Mouse (Mus musculus) liver, embryonic 12.5 days (tissue): ENCODE data around the gene Rpl13a. TPM values are rescaled to one million over a fixed set of nuclear protein-coding genes. Genes with fewer than 3 reads are reported as not detected.

Experiments
- ATAC-seq: fragments of 200-750 bp; cut with Nextera tagmentation; 2 replicates; pipeline ENCODE4 v1.8.0; 2017; ENCODE audit warnings: moderate number of reproducible peaks, mild to moderate bottlenecking, moderate library complexity
- H3K27ac ChIP-seq: fragments of 300-500 bp; sonication (generic); 2 replicates; pipeline ENCODE4 v1.5.1; 2016; ENCODE audit warnings: mild to moderate bottlenecking
- H3K27me3 ChIP-seq: fragments of 300-500 bp; sonication (generic); replicated peaks from 2 replicates; pipeline ENCODE4 v1.6.1; 2016; ENCODE audit warnings: mild to moderate bottlenecking, moderate library complexity
- H3K36me3 ChIP-seq: fragments of 300-500 bp; sonication (generic); 2 replicates; pipeline ENCODE4 v1.6.1; 2016; ENCODE audit warnings: mild to moderate bottlenecking, moderate library complexity
- H3K4me1 ChIP-seq: fragments of 300-500 bp; sonication (generic); 2 replicates; pipeline ENCODE4 v1.6.1; 2016
- H3K4me2 ChIP-seq: fragments of 300-500 bp; sonication (generic); 2 replicates; pipeline ENCODE4 v1.6.1; 2016; ENCODE audit warnings: mild to moderate bottlenecking, moderate library complexity
- H3K4me3 ChIP-seq: fragments of 300-500 bp; sonication (generic); 2 replicates; pipeline ENCODE4 v1.5.1; 2016; ENCODE audit warnings: mild to moderate bottlenecking, moderate library complexity
- H3K9ac ChIP-seq: fragments of 300-500 bp; sonication (generic); 2 replicates; pipeline ENCODE4 v1.6.1; 2016; ENCODE audit warnings: mild to moderate bottlenecking, moderate library complexity
- H3K9me3 ChIP-seq: fragments of 300-500 bp; sonication (generic); replicated peaks from 2 replicates; pipeline ENCODE4 v1.6.1; 2016; ENCODE audit warnings: mild to moderate bottlenecking, moderate library complexity
- WGBS: fragments of 180-500 bp; shearing (Covaris S2); methylation state at CpG from one replicate; pipeline ENCODE4 v1.1.7; 2016; ENCODE audit not compliant: insufficient replicate concordance; 5-methylcytosine and 5-hydroxymethylcytosine counted together
- polyA plus RNA-seq: library from polyadenylated mRNA; unstranded; fragments of >200 nt; fragmentation: Nextera tagmentation; extraction: Ambion mirVana; gene quantifications from 2 replicates; pipeline ENCODE4 v1.2.1, GENCODE M21; 2016

Gene Rpl13a
- polyA plus RNA-seq, 1 experiment from 2014 or later = 1,134 TPM

DNA sequence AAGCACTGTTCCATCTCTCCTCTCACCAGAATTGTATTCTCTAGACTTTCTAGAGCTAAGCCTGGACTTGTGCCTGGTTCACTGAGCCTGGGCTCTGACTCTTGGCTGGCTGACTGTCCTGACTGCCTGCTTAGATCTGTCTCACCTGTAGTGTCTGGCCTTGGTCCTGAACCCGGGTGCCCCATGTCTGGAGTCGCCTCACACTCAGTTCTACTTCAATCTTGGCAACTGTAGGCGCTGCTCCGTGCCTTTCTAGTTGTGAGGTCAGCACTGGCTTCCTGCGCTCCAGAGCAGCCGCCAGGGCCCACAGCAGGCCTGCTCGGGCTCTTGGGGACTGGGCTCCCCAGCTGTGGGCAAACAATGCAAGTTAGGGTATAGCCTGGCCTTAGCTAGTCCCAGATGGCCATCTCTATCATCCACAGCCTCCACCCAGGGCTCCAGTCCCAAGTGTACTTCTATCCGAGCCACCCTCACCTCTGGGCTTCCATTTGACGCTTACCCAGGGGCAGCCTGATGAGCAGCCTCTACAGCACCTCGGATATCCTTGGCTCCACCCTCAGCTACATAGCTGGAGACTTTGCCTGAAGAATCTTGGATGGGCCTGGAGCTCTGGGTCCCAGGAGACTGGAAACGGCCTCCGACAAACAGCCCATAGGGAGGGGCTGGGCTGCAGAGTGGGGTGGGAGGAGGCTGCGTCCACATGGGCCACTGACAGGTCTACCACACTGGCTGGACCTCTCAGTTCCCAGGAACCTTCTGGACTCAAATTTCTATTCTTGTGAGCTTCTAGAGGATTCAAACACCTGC lies 16.0 kb upstream of the Rpl13a start:
- Histone ChIP-seq H3K9ac (no peak overlapping the region), H3K9me3 (no peaks in the 10 kb centered on the region), H3K27ac (no peak overlapping the region), H3K4me1 (peaks cover 25% of the 10 kb centered on the region), H3K4me2 (no peak overlapping the region), H3K4me3 (no peak overlapping the region), H3K27me3 (no peaks in the 10 kb centered on the region), H3K36me3 (peaks cover 81% of the 10 kb centered on the region)
- WGBS = 84% methylated on average over 13 of the region's 13 CpGs
- no peak for ATAC-seq

DNA sequence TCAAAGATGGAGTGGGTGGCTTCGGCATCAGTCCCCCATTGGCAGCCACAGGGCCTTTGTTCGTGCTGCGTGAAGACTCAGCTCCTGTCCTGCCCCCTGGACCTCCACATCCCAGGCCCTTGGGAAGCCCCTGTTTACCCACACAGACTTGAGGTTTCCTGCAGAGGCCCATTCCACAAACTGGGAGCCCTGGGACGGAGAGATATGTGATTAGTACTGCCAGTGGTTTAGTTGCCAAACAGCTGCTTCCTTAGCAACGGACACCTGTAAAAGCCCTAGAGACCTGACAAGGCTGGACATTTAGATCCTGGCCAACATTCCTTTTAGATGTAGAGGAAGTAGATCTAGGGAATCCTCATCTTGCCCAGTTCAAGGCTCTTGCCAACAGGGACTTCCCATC lies 13.4 kb upstream of the Rpl13a start:
- 79% methylated on average over 5 of the region's 5 CpGs for WGBS
- Histone ChIP-seq H3K4me3 (no peak overlapping the region), H3K27ac (no peak overlapping the region), H3K4me1 (peaks cover 31% of the 10 kb centered on the region), H3K36me3 (peaks cover 63% of the 10 kb centered on the region), H3K4me2 (no peak overlapping the region), H3K9me3 (no peaks in the 10 kb centered on the region), H3K27me3 (no peaks in the 10 kb centered on the region), H3K9ac (no peak overlapping the region)
- ATAC-seq = no peak

DNA sequence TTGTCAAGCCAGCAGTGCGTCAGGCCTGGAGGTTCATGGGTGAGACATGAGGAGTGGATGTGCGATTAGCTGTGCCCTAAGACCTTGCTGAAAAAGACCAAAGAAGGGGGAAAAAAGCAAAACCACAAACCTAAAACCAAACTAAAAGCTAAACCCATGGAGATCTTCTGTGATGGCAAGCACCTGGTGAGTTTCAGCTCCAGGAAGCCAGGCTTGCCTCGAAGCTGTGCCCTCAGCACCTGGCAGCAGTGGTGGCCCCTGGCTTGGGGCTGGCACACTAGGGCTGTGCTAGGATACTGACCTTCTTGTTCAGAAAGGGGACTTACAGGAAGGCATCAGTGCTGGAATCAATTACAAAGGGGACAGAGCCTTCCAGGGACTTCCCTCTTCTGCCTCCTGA lies 12.8 kb upstream of the Rpl13a start:
- no peak overlapping the region for H3K9ac ChIP-seq
- H3K27me3 ChIP-seq = no peaks in the 10 kb centered on the region
- WGBS = 87% methylated on average over 3 of the region's 3 CpGs
- H3K27ac ChIP-seq = no peak overlapping the region
- ATAC-seq = no peak
- H3K36me3 ChIP-seq = peaks cover 57% of the 10 kb centered on the region
- H3K4me1 ChIP-seq = peaks cover 37% of the 10 kb centered on the region
- no peak overlapping the region for H3K4me3 ChIP-seq
- H3K4me2 ChIP-seq = no peak overlapping the region
- no peaks in the 10 kb centered on the region for H3K9me3 ChIP-seq

DNA sequence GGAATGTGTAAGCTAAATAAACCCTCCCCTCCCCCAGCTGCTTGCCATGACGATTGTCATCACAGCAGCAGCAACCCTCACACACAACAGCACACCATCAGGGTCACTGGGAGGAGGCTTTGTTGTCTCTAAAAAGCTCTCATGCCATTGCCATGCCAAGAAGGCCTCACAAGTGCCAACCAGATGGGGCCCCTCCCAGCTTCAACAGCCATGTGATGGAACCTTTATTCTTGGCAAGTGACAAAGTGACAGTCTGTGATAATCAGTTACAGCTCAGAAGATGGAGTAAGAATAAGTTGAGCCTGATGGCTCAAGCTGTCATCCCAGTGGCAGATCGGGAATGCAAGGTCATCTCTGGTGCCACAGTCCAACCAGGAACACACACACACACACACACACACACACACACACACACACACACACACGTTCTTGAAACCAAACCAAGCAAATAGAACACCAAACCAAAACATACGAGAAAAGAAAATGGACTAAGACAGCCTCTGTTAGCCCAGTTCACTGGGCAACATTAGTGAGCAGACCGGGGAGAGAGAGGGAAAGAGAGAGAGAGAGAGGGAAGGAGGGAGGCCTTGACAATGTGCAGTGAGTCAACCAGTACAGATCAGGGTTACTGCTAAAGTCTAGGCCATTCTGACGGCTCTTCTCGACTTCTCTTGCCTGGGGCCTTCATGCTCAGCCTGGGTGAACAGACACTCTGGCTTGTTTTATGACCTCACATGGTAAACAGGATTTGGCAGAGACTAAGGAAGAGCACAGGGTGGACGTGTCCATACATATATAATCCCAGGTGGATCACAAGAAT lies 11.6 kb upstream of the Rpl13a start:
- Histone ChIP-seq H3K4me1 (peaks cover 45% of the 10 kb centered on the region), H3K4me2 (no peak overlapping the region)
- WGBS = 64% methylated on average over 8 of the region's 8 CpGs

DNA sequence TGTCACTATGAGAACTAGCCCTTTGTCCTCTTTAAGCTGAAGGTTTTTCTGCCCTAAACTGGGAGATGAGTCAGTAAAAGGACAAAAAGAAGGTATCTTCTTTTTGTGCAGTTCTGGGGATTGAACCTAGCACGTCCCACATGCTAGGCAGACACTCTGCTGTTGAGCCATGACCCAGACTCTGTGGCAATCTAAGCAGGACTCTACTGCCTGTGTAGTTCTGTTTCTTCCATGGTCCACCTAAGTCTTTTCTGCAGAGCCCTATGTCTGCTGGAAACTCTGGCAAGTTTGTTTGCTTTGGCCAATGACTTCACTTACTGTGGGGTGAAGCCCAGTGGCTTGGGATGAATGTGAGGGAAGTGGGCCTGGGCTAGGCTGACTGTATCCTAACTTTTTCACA lies 9.8 kb upstream of the Rpl13a start:
- H3K27ac ChIP-seq = peak overlapping the region; percentile 83; the same call in 1 of the 2 replicates
- no peak overlapping the region for H3K9ac ChIP-seq
- ATAC-seq = no peak
- no peaks in the 10 kb centered on the region for H3K27me3 ChIP-seq
- peaks cover 33% of the 10 kb centered on the region for H3K36me3 ChIP-seq
- H3K4me1 ChIP-seq = peaks cover 62% of the 10 kb centered on the region
- H3K9me3 ChIP-seq = no peaks in the 10 kb centered on the region
- no peak overlapping the region for H3K4me3 ChIP-seq
- peak overlapping the region; percentile 94; the same call in 1 of the 2 replicates for H3K4me2 ChIP-seq
- WGBS = 70% methylated on average over 1 of the region's 1 CpGs

More for the DNA sequence above, 11.6 kb upstream of the Rpl13a start:
- Histone ChIP-seq H3K9me3 (no peaks in the 10 kb centered on the region), H3K36me3 (peaks cover 45% of the 10 kb centered on the region), H3K9ac (no peak overlapping the region), H3K27me3 (no peaks in the 10 kb centered on the region), H3K27ac (no peak overlapping the region), H3K4me3 (no peak overlapping the region)
- ATAC-seq = no peak

DNA sequence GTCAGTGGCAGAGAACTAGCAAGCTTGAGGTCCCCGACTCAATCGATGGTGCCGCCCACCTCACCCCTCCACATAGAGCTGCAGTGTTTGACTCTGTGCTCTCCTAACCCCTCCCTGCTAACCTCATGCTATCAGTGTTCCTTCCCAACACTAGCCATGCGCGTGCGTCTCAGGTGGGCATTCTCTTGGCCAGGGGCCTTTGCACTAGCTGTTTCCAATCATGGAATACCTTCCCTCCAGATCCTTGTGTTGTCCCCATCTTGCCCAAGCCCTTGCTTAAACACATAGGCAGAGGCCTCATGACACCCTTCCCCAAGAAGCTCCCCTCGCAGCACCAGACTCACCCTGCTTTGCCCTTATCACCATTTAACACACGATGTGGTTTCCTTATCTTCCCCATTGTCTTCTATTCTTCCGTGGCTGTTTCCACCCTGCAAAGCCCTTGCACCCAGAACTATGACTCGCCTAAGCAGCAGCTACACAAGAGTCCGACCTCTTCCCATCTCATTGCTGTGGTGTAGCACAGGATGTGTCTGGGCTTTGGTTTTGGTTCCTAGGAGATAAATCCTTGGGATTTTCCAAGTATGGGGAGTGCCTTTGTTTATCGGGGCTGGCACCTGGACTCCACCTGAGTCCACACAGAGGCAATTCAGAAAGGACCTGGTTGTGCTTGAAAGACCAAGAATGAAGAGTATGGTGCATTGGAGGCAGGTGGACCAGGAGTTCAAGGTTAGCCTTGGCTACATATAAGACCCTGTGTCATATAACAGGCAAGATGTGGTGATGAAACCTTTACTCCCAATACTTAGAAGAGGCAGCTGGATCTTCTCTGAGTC lies 8.8 kb upstream of the Rpl13a start:
- 14% methylated on average over 12 of the region's 12 CpGs for WGBS
- Histone ChIP-seq H3K4me1 (peaks cover 62% of the 10 kb centered on the region), H3K27ac (peak overlapping the region; percentile 83), H3K9me3 (no peaks in the 10 kb centered on the region), H3K9ac (peak overlapping the region; percentile 15; the same call in 1 of the 2 replicates), H3K4me2 (peak overlapping the region; percentile 94), H3K4me3 (peak overlapping the region; percentile 0; the same call in 1 of the 2 replicates), H3K27me3 (no peaks in the 10 kb centered on the region), H3K36me3 (peaks cover 26% of the 10 kb centered on the region)
- peak; percentile 76 for ATAC-seq

DNA sequence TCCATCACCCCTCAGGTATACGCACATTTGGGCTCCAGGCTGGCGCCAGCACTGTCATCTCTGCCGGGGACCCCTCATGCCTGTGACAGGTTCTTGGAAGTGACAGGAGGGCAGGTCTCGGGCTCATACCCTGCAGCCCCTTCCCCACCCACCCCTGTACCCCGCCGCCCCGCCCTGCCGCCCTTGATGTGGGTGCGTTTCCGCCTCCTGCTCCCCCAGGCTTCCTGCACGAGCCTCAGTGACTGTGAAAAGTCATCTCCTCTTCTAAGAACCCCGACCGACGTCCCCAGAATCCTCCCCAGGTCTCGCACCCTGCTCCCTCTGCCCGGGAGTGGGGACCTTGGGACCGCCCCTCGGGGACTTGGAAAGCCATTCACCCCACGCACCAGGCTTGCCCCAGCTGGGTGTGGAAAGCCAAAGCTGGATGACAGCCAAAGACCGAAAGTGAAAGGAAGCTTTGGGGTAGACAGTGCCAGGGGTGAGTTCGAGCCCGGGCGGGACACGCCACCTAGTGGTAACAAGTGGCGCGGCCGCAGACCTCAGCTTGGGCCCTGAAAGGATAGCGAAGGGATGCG lies 7.5 kb upstream of the Rpl13a start, which contains the start of the genes Gm45713 and Flt3l:
Gene Gm45713 (minus strand): TSS at position 239 of the 575 bp plus-strand sequence.
Gene Flt3l (minus strand): TSS at position 440 of the 575 bp plus-strand sequence.
- no peaks in the 10 kb centered on the region for H3K9me3 ChIP-seq

DNA sequence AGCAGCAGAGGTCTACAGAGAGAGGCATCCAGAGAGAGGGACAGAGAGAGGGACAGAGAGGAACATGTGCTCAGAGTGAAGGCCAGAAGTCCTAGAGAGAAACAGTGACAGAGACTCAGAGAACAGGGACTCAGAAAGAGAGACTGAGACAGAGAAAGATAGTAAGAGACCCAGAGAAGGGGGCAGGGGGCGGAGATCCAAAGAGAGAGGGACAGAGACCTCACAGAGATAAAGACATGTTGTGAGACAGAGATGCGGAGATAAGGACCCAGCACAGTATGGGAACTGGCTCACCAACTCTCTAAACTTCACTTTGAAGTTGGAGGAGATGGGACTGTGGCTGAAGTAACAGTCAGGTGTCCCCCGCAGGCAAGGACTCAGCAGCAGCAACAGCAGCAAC lies 6.8 kb upstream of the Rpl13a start:
- H3K4me1 ChIP-seq = peaks cover 66% of the 10 kb centered on the region
- H3K36me3 ChIP-seq = peaks cover 14% of the 10 kb centered on the region
- peak overlapping the region; percentile 83 for H3K27ac ChIP-seq
- H3K27me3 ChIP-seq = no peaks in the 10 kb centered on the region
- 0 out of 2 replicates have a peak, but pooled peaks have one; percentile 6 for ATAC-seq
- H3K9ac ChIP-seq = peak overlapping the region; percentile 81
- H3K4me2 ChIP-seq = peak overlapping the region; percentile 94
- no peaks in the 10 kb centered on the region for H3K9me3 ChIP-seq
- H3K4me3 ChIP-seq = peak overlapping the region; percentile 75
- 30% methylated on average over 3 of the region's 3 CpGs for WGBS

More for the DNA sequence above, 7.5 kb upstream of the Rpl13a start, which contains the start of the genes Gm45713 and Flt3l:
- Histone ChIP-seq H3K9ac (peak within 1 kb of the TSS; percentile 81), H3K27me3 (no peaks in the 10 kb centered on the region), H3K36me3 (peaks cover 15% of the 10 kb centered on the region), H3K4me1 (peaks cover 65% of the 10 kb centered on the region), H3K4me3 (peak within 1 kb of the TSS; percentile 75), H3K27ac (peak within 1 kb of the TSS; percentile 83), H3K4me2 (peak within 1 kb of the TSS; percentile 94)
- WGBS = 2% methylated on average over 29 of the region's 29 CpGs
- peak; percentile 77 for ATAC-seq

DNA sequence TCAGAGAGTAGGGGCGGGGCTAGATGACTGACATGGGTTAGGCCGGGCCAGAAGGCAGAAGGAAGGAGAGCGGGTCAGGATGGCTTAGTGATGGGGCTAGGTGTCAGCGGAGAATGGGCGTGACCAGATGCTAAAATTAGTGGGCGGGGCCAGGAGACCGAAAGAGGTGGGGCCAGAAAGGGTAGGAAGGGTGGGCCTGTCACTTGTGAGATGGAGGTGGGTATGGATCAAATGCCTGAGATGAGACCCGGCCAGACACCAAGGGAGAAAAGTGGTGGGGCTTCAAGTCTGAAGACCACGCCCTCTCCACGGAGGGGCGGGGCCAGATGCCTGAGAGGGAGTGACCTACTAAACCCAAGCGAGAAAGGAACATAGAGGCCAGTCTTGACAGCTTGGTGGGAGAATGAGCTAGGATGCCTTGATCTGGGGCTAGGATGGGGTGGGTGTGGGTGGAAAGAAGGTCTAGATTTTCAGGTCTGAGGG lies 6.0 kb upstream of the Rpl13a start:
- Histone ChIP-seq H3K9ac (peak overlapping the region; percentile 81), H3K27me3 (no peaks in the 10 kb centered on the region)
- peak; percentile 59 for ATAC-seq

DNA sequence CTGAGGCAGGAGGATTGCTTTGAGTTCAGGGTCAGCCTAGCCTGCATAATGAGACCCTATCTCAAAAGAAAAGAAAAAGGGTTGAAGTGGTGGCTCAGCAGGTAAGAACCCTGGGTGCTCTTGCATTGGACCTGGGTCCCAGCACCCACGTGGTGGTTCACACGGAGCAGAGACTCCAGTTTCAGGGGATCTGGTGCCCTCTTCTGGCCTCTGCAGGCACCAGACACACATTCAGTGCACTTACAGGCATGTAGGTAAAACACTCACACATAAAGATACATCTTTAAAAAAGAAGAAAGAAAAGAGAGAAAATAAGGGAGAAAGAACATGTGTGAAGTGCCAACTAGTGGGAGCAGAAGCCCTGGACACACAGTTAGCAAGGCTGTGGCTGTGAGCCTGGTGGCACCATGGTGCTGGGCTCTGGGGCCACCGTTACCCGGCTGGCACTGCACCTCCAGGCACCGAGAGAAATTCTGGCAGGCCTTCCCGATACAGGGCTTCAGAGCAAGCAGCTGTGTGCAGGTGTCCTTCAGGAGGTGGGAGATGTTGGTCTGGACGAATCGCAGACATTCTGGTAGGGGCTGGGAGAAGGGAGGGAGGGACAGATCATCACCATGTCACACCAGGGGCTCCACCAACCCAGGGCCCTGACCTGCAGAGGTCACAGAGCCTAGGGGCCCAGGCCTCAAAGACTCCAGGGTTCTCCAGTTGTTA lies 5.0 kb upstream of the Rpl13a start:
- no peak for ATAC-seq
- Histone ChIP-seq H3K4me1 (peaks cover 63% of the 10 kb centered on the region), H3K4me2 (peak overlapping the region; percentile 94; the same call in 1 of the 2 replicates), H3K36me3 (peaks cover 9% of the 10 kb centered on the region), H3K27ac (0 out of 2 replicates have a peak overlapping the region, but pooled peaks have one; percentile 83), H3K9ac (no peak overlapping the region), H3K4me3 (no peak overlapping the region), H3K9me3 (no peaks in the 10 kb centered on the region), H3K27me3 (no peaks in the 10 kb centered on the region)
- 78% methylated on average over 8 of the region's 8 CpGs for WGBS

More for the DNA sequence above, 6.0 kb upstream of the Rpl13a start:
- H3K4me3 ChIP-seq = peak overlapping the region; percentile 75
- WGBS = 3% methylated on average over 12 of the region's 12 CpGs
- no peaks in the 10 kb centered on the region for H3K9me3 ChIP-seq
- peak overlapping the region; percentile 94 for H3K4me2 ChIP-seq
- peak overlapping the region; percentile 83 for H3K27ac ChIP-seq
- peaks cover 66% of the 10 kb centered on the region for H3K4me1 ChIP-seq
- H3K36me3 ChIP-seq = peaks cover 10% of the 10 kb centered on the region
